Mouse (Mus musculus) heart, adult 2 months (tissue): ENCODE results near the gene 2810408A11Rik. TPM values are rescaled to one million over a fixed set of nuclear protein-coding genes. Genes with fewer than 3 reads are reported as not detected.

Source experiments
- DNase-seq, 2 experiments: peaks; one replicate each; pipeline ENCODE4 v3.0.0; 2021
- H3K27ac ChIP-seq: fragments of 200-600 bp; 2 replicates; pipeline ENCODE4 v1.8.1; 2022
- H3K27me3 ChIP-seq: fragments of 200-500 bp; 2 replicates; pipeline ENCODE4 v1.6.1; 2012; ENCODE audit warnings: mild to moderate bottlenecking, low read length, inconsistent platforms, mixed read lengths; ENCODE audit not compliant: control insufficient read depth, insufficient read depth
- H3K36me3 ChIP-seq: fragments of 200-500 bp; 2 replicates; pipeline ENCODE4 v1.6.1; 2012; ENCODE audit warnings: low read length, inconsistent platforms; ENCODE audit not compliant: control insufficient read depth, insufficient read depth
- H3K4me1 ChIP-seq: fragments of 200-500 bp; 2 replicates; pipeline ENCODE4 v1.6.1; 2011; ENCODE audit warnings: low read length; ENCODE audit not compliant: control insufficient read depth, insufficient read depth
- H3K4me3 ChIP-seq: fragments of 200-600 bp; 2 replicates; pipeline ENCODE4 v1.8.1; 2022
- H3K79me2 ChIP-seq: fragments of 200-500 bp; replicated peaks from 2 replicates; pipeline ENCODE4 v1.6.1; 2012; ENCODE audit warnings: mild to moderate bottlenecking, inconsistent platforms, low read length, moderate library complexity, mixed read lengths; ENCODE audit not compliant: control insufficient read depth, insufficient read depth
- H3K9ac ChIP-seq: fragments of 200-500 bp; 2 replicates; pipeline ENCODE4 v1.6.1; 2012; ENCODE audit warnings: low read depth, mild to moderate bottlenecking, control low read depth, inconsistent platforms, low read length, mixed read lengths
- CTCF ChIP-seq: fragments of 200-600 bp; IDR thresholded peaks from 2 replicates; pipeline ENCODE4 v1.8.1; 2022; ENCODE audit warnings: antibody characterized with exemption, mild to moderate bottlenecking, moderate library complexity
- EP300 ChIP-seq: fragments of 200-500 bp; IDR thresholded peaks from 2 replicates; pipeline ENCODE4 v1.6.1; 2011; ENCODE audit warnings: low read depth, low read length, control low read depth; ENCODE audit not compliant: insufficient read depth
- POLR2A ChIP-seq: fragments of 200-500 bp; IDR thresholded peaks from 2 replicates; pipeline ENCODE4 v1.6.1; 2011; ENCODE audit warnings: mild to moderate bottlenecking, low read depth, low read length, control low read depth; ENCODE audit not compliant: insufficient read depth
- WGBS: fragments of 180-500 bp; shearing (Covaris S2); methylation state at CpG from one replicate; pipeline ENCODE4 v1.1.7; 2018; 5-methylcytosine and 5-hydroxymethylcytosine counted together
- intact Hi-C: fragments of 180-260 bp; cut with DNase I; formaldehyde crosslinking; loops from one replicate; pipeline ENCODE4 v1.15.1; 2025
- polyA plus RNA-seq: library from polyadenylated mRNA; depleted of rRNA; stranded (reverse); fragments of >200 nt; gene quantifications from 2 replicates; pipeline ENCODE4 v1.2.3, GENCODE M21; 2012
- total RNA-seq, 2 experiments: library from RNA; stranded (reverse); gene quantifications; 2 replicates each; pipeline ENCODE4 v1.2.3; 2021

The 2810408A11Rik gene
- total and polyA plus RNA-seq, 3 experiments, result 0.23 to 0.41 (median 0.34) TPM

DNA sequence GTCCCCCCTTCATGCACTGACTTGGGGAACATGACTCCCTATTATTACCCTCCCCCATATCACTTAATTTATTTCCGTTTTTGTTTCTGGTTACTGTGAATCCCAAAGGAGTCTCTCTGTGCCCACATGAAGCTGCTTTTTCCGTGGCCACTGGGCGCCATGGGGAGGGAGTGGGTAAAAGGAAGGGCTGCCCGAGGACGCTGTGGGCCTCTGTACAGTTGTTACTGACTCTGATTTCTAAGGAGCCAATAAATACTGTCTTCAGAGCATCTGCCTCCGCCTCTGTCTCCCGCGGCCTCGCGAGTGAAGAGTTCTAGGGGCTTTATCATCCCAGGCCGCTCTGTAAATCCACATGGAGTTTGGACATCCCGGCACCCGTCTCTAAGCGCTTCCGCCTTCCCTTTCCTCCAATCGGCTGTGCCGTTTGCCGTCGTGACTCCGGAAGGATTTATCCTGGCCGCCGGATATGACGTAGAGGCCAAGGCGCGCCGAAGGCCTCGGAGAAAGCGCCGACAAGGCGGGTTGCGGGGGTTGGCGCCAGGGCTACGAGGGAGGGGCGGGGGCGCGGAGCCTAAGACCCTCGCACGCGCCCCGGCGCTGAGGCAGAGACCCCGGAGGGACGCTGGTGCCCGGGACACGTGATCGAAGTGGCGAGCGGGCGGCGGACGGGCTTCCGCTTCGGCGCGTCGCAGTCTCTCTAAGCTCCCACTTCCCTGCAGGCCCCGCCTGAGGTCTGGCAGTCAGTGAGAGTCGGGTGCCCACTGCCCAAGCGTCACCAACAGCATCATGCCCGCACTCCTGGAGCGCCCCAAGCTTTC lies 13.0 kb upstream of the 2810408A11Rik start, which contains the start of gene Gps2:
Gene Gps2, plus strand, starts transcription at position 335 of the 818 bp plus-strand sequence.
- Histone ChIP-seq H3K27ac (peak within 1 kb of the TSS; percentile 97), H3K36me3 (peaks cover 8% of the 10 kb centered on the region; the same call in 1 of the 2 replicates), H3K4me1 (peaks cover 7% of the 10 kb centered on the region; the same call in 1 of the 2 replicates), H3K79me2 (peaks cover 3% of the 10 kb centered on the region; the same call in 1 of the 2 replicates), H3K27me3 (no peaks in the 10 kb centered on the region), H3K9ac (peak within 1 kb of the TSS; percentile 90), H3K4me3 (peak within 1 kb of the TSS; percentile 97)
- TF ChIP-seq EP300 (peak; percentile 77; the same call in 1 of the 2 replicates), CTCF (no peak), POLR2A (peak; percentile 66; the same call in 1 of the 2 replicates)
- DNase-seq, result peak; percentile 93 to 94
- intact Hi-C loops, result loop anchor here (1.0 kb wide), 1 partner anchor 11 kb away; no protein-coding TSS in a partner anchor
- WGBS, result 2% methylated on average over 61 of the region's 61 CpGs

DNA sequence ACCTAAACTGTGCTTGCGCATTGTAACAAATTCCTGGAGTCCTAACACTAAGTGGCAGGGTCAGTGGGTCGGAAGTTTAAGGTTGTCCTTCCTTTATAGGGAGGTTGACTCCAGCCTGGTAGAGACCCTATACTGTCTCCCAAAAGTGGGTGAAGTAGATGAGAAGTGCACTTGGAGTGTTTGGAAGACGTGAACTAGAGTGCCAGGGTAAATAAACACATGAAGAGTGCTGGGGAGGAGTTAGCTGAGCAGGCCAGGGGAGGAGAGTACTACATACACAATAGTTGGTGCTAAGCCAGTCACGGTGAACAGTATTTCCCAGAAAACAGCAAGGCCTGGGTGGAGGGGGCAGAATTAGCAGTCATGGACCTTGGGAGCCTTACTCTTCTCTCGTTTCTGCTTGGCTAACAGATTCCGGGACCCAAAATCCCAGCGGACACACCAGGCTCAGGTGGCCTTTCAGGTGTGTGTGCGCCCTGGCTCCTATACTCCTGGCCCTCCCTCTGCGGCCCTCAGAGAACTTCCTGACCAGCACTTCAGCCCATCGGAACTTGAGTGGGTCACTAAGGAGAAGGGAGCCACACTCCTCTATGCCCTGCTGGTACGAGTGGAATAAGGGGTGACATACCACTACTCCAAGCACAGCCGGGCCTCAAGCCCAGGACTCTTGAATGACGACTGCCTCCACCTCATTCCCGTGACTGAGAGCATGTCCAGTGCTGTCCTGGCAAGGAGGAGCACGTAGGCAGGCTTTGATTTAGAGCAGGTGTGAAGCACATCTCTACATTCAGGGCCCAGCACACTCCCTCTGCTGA lies 12.1 kb upstream of the 2810408A11Rik start:
- intact Hi-C loops, result loop anchor here (1.0 kb wide), 1 partner anchor 11 kb away; no protein-coding TSS in a partner anchor

DNA sequence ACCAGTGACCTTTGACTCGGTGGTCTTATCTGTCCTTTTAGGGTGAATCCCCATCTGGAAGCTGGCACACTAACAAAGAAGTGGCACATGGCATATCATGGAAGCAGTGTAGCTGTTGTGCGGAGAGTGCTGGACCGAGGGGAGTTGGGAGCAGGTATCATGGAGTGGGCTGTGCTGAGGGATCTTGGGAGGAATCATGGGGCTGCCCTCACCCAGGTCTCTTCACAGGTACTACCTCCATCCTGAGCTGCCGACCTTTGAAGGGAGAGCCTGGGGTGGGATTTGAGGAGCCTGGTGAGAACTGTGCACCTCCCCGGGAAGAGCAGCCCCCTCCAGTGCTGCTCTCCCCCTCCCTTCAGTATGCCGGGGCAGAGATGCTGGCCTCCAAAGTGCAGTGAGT lies 10.9 kb upstream of the 2810408A11Rik start:
- peaks cover 2% of the 10 kb centered on the region; the same call in 1 of the 2 replicates for H3K36me3 ChIP-seq
- TF ChIP-seq EP300, result no peak
- TF ChIP-seq POLR2A, result no peak

More for the DNA sequence above, 12.1 kb upstream of the 2810408A11Rik start:
- peaks cover 2% of the 10 kb centered on the region; the same call in 1 of the 2 replicates for H3K36me3 ChIP-seq
- H3K79me2 ChIP-seq, result peaks cover 3% of the 10 kb centered on the region; the same call in 1 of the 2 replicates
- H3K27ac ChIP-seq, result no peak overlapping the region; the same call in 1 of the 2 replicates
- no peaks in the 10 kb centered on the region for H3K27me3 ChIP-seq
- no peak overlapping the region for H3K9ac ChIP-seq
- H3K4me3 ChIP-seq, result peak overlapping the region; percentile 97
- WGBS, result 76% methylated on average over 15 of the region's 15 CpGs
- no peak for TF ChIP-seq EP300
- TF ChIP-seq POLR2A, result no peak
- no peak for TF ChIP-seq CTCF
- peak in 1 of 2 experiments; percentile 10 for DNase-seq
- peaks cover 7% of the 10 kb centered on the region; the same call in 1 of the 2 replicates for H3K4me1 ChIP-seq

DNA sequence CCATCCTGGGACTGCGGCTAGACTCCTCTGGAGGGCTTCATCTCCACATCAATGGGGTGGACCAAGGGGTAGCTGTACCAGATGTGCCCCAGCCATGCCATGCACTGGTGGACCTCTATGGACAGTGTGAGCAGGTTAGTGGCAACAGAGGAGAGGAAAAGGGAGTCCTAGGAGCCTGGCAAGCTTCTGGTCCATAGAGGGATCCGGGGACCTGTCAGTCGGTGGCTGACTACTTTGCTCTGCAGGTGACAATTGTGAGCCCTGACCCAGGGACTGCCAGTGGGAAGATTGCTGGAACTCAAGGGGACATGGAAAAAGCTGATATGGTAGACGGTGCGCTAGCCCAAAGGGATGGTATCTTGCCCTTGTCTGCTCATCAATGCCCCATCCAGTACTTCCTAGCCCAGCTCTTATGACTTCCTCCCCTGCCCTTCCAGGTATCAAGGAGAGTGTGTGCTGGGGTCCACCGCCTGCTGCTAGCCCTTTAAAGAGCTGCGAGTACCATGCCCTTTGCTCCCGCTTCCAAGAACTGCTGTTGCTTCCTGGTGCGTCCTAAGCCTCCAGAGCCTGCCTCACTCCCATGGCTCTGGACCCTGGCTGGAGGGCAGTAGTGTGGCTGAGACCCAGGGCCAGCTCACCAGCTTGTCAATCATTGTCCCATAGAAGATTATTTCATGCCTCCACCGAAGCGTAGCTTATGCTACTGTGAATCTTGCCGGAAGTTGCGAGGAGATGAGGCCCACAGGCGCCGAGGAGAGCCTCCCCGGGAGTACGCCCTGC lies 10.2 kb upstream of the 2810408A11Rik start:
- 92% methylated on average over 17 of the region's 17 CpGs for WGBS
- Histone ChIP-seq H3K36me3 (peaks cover 2% of the 10 kb centered on the region; the same call in 1 of the 2 replicates), H3K4me3 (no peak overlapping the region), H3K27me3 (no peaks in the 10 kb centered on the region), H3K9ac (no peak overlapping the region), H3K4me1 (peaks cover 7% of the 10 kb centered on the region; the same call in 1 of the 2 replicates), H3K27ac (no peak overlapping the region), H3K79me2 (peaks cover 3% of the 10 kb centered on the region; the same call in 1 of the 2 replicates)
- intact Hi-C loops, result no loop called here
- TF ChIP-seq POLR2A, result no peak
- TF ChIP-seq EP300, result no peak
- no peak for TF ChIP-seq CTCF
- no peak for DNase-seq

More for the DNA sequence above, 10.9 kb upstream of the 2810408A11Rik start:
- H3K27ac ChIP-seq, result no peak overlapping the region
- no peak overlapping the region for H3K4me3 ChIP-seq
- H3K79me2 ChIP-seq, result peaks cover 3% of the 10 kb centered on the region; the same call in 1 of the 2 replicates
- peaks cover 7% of the 10 kb centered on the region; the same call in 1 of the 2 replicates for H3K4me1 ChIP-seq
- WGBS, result 80% methylated on average over 6 of the region's 6 CpGs
- H3K9ac ChIP-seq, result no peak overlapping the region
- intact Hi-C loops, result no loop called here
- no peak for DNase-seq
- no peaks in the 10 kb centered on the region for H3K27me3 ChIP-seq

DNA sequence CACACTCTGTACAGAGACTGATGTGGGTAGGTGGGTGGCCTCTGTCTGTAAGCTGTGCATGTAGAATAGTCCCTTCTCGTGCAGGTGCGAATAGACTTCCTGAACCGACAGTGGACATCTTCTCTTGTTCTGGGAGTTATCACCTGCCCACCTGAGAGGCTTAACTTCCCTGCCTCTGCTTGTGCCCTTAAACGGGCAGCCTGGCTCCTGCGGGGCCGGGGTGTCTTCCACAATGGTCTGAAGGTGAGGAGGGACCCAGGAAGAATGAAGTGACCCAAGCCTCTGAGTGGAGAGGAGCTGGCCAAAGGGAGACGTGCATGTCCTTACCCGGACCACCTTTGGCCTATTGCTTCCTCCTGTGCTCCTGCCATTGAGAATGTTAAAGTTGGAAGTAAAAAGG lies 9.4 kb upstream of the 2810408A11Rik start:
- intact Hi-C loops, result no loop called here

More for the DNA sequence above, 9.4 kb upstream of the 2810408A11Rik start:
- 91% methylated on average over 8 of the region's 8 CpGs for WGBS
- no peak overlapping the region for H3K9ac ChIP-seq
- H3K4me3 ChIP-seq, result no peak overlapping the region
- H3K27ac ChIP-seq, result no peak overlapping the region
- TF ChIP-seq POLR2A (no peak), CTCF (no peak), EP300 (no peak)
- H3K36me3 ChIP-seq, result peaks cover under 1% of the 10 kb centered on the region; the same call in 1 of the 2 replicates
- peaks cover 7% of the 10 kb centered on the region; the same call in 1 of the 2 replicates for H3K4me1 ChIP-seq
- DNase-seq, result no peak
- peaks cover 3% of the 10 kb centered on the region; the same call in 1 of the 2 replicates for H3K79me2 ChIP-seq
- no peaks in the 10 kb centered on the region for H3K27me3 ChIP-seq
